In genomic region chr7:119330460-119331109, GRCm38 (mm10) we compare ENCODE assay signal across 15 mouse cellular contexts.
DNase-seq lines count a peak whose midpoint lies in the region; ATAC-seq lines count a peak whose summit lies in the region.
"Had no signal": no experiment of that assay in that cellular context is flagged by ENCODE, and none has a peak within 500 bp of the region (broad histone marks: within the 10 kb centered on the region; RNA-seq: fewer than 3 reads in every experiment).

No protein-coding gene starts in this region.

- no peaks in the 10 kb centered on the region for H3K9me3 ChIP-seq in embryonic facial prominence, embryonic 10.5 days
- no peaks in the 10 kb centered on the region for H3K9me3 ChIP-seq in hindbrain, embryonic 12.5 days (replicated peaks)
- H3K9me3 ChIP-seq in midbrain, embryonic 13.5 days, result no peaks in the 10 kb centered on the region

- H3K4me3 ChIP-seq in embryonic facial prominence, embryonic 10.5 days, result no peak overlapping the region
- H3K4me3 ChIP-seq in hindbrain, embryonic 12.5 days, result no peak overlapping the region
- H3K4me3 ChIP-seq in midbrain, embryonic 13.5 days (replicated peaks), result no peak overlapping the region
- H3K4me3 ChIP-seq: myocyte had no signal

- intact Hi-C loops in heart, postnatal 10 days (cut with DNase I), result no loop called here

- WGBS in embryonic facial prominence, embryonic 10.5 days, result 9% methylated on average over 5 of the region's 5 CpGs
- WGBS in hindbrain, embryonic 12.5 days, result 2% methylated on average over 5 of the region's 5 CpGs
- 3% methylated on average over 5 of the region's 5 CpGs for WGBS in midbrain, embryonic 13.5 days

- H3K4me2 ChIP-seq in hindbrain, embryonic 12.5 days (replicated peaks), result no peak overlapping the region
- no peak overlapping the region for H3K4me2 ChIP-seq in midbrain, embryonic 13.5 days (replicated peaks)

- H3K4me1 ChIP-seq in embryonic facial prominence, embryonic 10.5 days, result peaks cover 5% of the 10 kb centered on the region; the same call in 1 of the 2 replicates
- H3K4me1 ChIP-seq in hindbrain, embryonic 12.5 days, result peaks cover 9% of the 10 kb centered on the region
- peaks cover 21% of the 10 kb centered on the region for H3K4me1 ChIP-seq in midbrain, embryonic 13.5 days (replicated peaks)

- H3K36me3 ChIP-seq in embryonic facial prominence, embryonic 10.5 days (replicated peaks), result no peaks in the 10 kb centered on the region
- H3K36me3 ChIP-seq in hindbrain, embryonic 12.5 days, result no peaks in the 10 kb centered on the region
- H3K36me3 ChIP-seq in midbrain, embryonic 13.5 days, result no peaks in the 10 kb centered on the region

- no peak overlapping the region for H3K9ac ChIP-seq in hindbrain, embryonic 12.5 days
- H3K9ac ChIP-seq in midbrain, embryonic 13.5 days (replicated peaks), result no peak overlapping the region
- H3K9ac ChIP-seq: liver, embryonic 14.5 days had no signal

- peak; percentile 57 for DNase-seq in R1 (ENCODE audit: low read depth, low spot score)
- DNase-seq in embryonic facial prominence, embryonic 10.5 days (ENCODE audit: low spot score), result peak; percentile 10
- no peak for DNase-seq in urinary bladder, postnatal 4 days (ENCODE audit: low spot score in 2 of 2)
- DNase-seq in thymus, postnatal 0 days (ENCODE audit: low spot score), result no peak
- DNase-seq in heart, postnatal 10 days, result no peak
- no peak for DNase-seq in right cerebral cortex, postnatal 14 days
- DNase-seq: cerebellum, adult 9-11 months; heart, postnatal 14 days; kidney, adult 11 months; lung, postnatal 36 days; thymus, adult 2 months had no signal

- no peaks in the 10 kb centered on the region for H3K27me3 ChIP-seq in embryonic facial prominence, embryonic 10.5 days (replicated peaks; ENCODE audit: low read depth, poor library complexity, severe bottlenecking)
- H3K27me3 ChIP-seq in hindbrain, embryonic 12.5 days, result no peaks in the 10 kb centered on the region
- H3K27me3 ChIP-seq in midbrain, embryonic 13.5 days, result no peaks in the 10 kb centered on the region

- ATAC-seq in hindbrain, embryonic 12.5 days (ENCODE audit: low FRiP score), result peak; percentile 80
- peak; percentile 78 for ATAC-seq in midbrain, embryonic 13.5 days

- H3K27ac ChIP-seq in embryonic facial prominence, embryonic 10.5 days (replicated peaks), result no peak overlapping the region
- 0 out of 2 replicates have a peak overlapping the region, but pooled peaks have one; percentile 23 for H3K27ac ChIP-seq in hindbrain, embryonic 12.5 days
- H3K27ac ChIP-seq in midbrain, embryonic 13.5 days, result 0 out of 2 replicates have a peak overlapping the region, but pooled peaks have one; percentile 8
- H3K27ac ChIP-seq: liver, embryonic 14.5 days had no signal

Comparison
In these comparisons a context has a peak if more than half of its experiments do, and no peak if none do; other contexts are left out.
1. DNase-seq: peak in R1 (single experiment) and embryonic facial prominence, embryonic 10.5 days (single experiment); none in urinary bladder, postnatal 4 days (0 of 2), thymus, postnatal 0 days (single experiment), heart, postnatal 10 days (0 of 2) and right cerebral cortex, postnatal 14 days (single experiment).